8 mouse cellular contexts compared by ENCODE assay signal in genomic region chr11:95712563-95713224, GRCm38 (mm10). TPM values are rescaled to one million over a fixed set of nuclear protein-coding genes. Genes with fewer than 3 reads are reported as not detected.
DNase-seq lines count a peak whose midpoint lies in the region; ATAC-seq and TF ChIP-seq lines count a peak whose summit lies in the region.

Gene Zfp652 (plus strand): TSS chr11:95712673.

- peak; percentile 96 for DNase-seq in CD4-positive helper T cell, adult 2 months (ENCODE audit: low read depth, low spot score)
- DNase-seq in brain, embryonic 14.5 days (ENCODE audit: low read depth): peak; percentile 96
- DNase-seq in kidney, postnatal 0 days (ENCODE audit: low spot score): peak; percentile 89
- DNase-seq in liver, embryonic 13.5 days: peak; percentile 87
- DNase-seq in neural tube, embryonic 10.5 days (ENCODE audit: extremely low spot score, low spot score): peak; percentile 92

- H3K9me3 ChIP-seq in erythroblast, embryonic 14.5 days (ENCODE audit: control insufficient read depth, low read length): no peaks in the 10 kb centered on the region
- no peaks in the 10 kb centered on the region for H3K9me3 ChIP-seq in heart, embryonic 12.5 days (replicated peaks)
- H3K9me3 ChIP-seq in kidney, postnatal 0 days (replicated peaks; ENCODE audit: low read length): no peaks in the 10 kb centered on the region
- no peaks in the 10 kb centered on the region for H3K9me3 ChIP-seq in liver, embryonic 13.5 days (replicated peaks)
- no peaks in the 10 kb centered on the region for H3K9me3 ChIP-seq in stomach, embryonic 16.5 days (replicated peaks; ENCODE audit: control insufficient read depth, low read length)

- peak; percentile 90 for ATAC-seq in heart, embryonic 12.5 days (ENCODE audit: insufficient number of reproducible peaks, low FRiP score)
- ATAC-seq in kidney, postnatal 0 days (replicated peaks; ENCODE audit: low FRiP score, low read depth): peak; percentile 90
- peak; percentile 86 for ATAC-seq in liver, embryonic 13.5 days (ENCODE audit: low read depth)
- peak; percentile 95 for ATAC-seq in stomach, embryonic 16.5 days (ENCODE audit: insufficient read depth, low FRiP score)

- H3K4me2 ChIP-seq in heart, embryonic 12.5 days: peak within 1 kb of the TSS; percentile 93
- H3K4me2 ChIP-seq in kidney, postnatal 0 days (ENCODE audit: low read length): peak within 1 kb of the TSS; percentile 72
- H3K4me2 ChIP-seq in liver, embryonic 13.5 days: peak within 1 kb of the TSS; percentile 99
- peak within 1 kb of the TSS; percentile 92 for H3K4me2 ChIP-seq in stomach, embryonic 16.5 days (ENCODE audit: low read depth, low read length)

- 2% methylated on average over 76 of the region's 103 CpGs for WGBS in heart, embryonic 12.5 days
- 0% methylated on average over 37 of the region's 103 CpGs for WGBS in kidney, postnatal 0 days
- under 1% methylated on average over 55 of the region's 103 CpGs for WGBS in liver, embryonic 13.5 days (ENCODE audit: insufficient replicate concordance)
- 1% methylated on average over 58 of the region's 103 CpGs for WGBS in stomach, embryonic 16.5 days

- H3K4me3 ChIP-seq in erythroblast, embryonic 14.5 days (replicated peaks): peak within 1 kb of the TSS; percentile 91
- peak within 1 kb of the TSS; percentile 90 for H3K4me3 ChIP-seq in heart, embryonic 12.5 days
- H3K4me3 ChIP-seq in kidney, postnatal 0 days (replicated peaks; ENCODE audit: low read depth, low read length): peak within 1 kb of the TSS; percentile 86
- peak within 1 kb of the TSS; percentile 92 for H3K4me3 ChIP-seq in liver, embryonic 13.5 days (replicated peaks)
- H3K4me3 ChIP-seq in stomach, embryonic 16.5 days (replicated peaks; ENCODE audit: low read length): peak within 1 kb of the TSS; percentile 65

- H3K27ac ChIP-seq in heart, embryonic 12.5 days (ENCODE audit: poor library complexity, severe bottlenecking): peak within 1 kb of the TSS; percentile 94
- peak within 1 kb of the TSS; percentile 98 for H3K27ac ChIP-seq in kidney, postnatal 0 days
- H3K27ac ChIP-seq in liver, embryonic 13.5 days: peak within 1 kb of the TSS; percentile 96
- H3K27ac ChIP-seq in stomach, embryonic 16.5 days (ENCODE audit: low read length): peak within 1 kb of the TSS; percentile 97

- no peaks in the 10 kb centered on the region for H3K27me3 ChIP-seq in erythroblast, embryonic 14.5 days (ENCODE audit: control insufficient read depth)
- no peaks in the 10 kb centered on the region for H3K27me3 ChIP-seq in heart, embryonic 12.5 days (replicated peaks)
- no peaks in the 10 kb centered on the region for H3K27me3 ChIP-seq in kidney, postnatal 0 days (ENCODE audit: insufficient read depth, low read length)
- H3K27me3 ChIP-seq in liver, embryonic 13.5 days: no peaks in the 10 kb centered on the region
- no peaks in the 10 kb centered on the region for H3K27me3 ChIP-seq in stomach, embryonic 16.5 days (ENCODE audit: control insufficient read depth, insufficient read depth, low read length)

- peaks cover 60% of the 10 kb centered on the region for H3K4me1 ChIP-seq in erythroblast, embryonic 14.5 days (ENCODE audit: control insufficient read depth)
- peaks cover 26% of the 10 kb centered on the region for H3K4me1 ChIP-seq in heart, embryonic 12.5 days (replicated peaks)
- H3K4me1 ChIP-seq in kidney, postnatal 0 days (replicated peaks; ENCODE audit: insufficient read depth, low read length): no peaks in the 10 kb centered on the region; the same call in 1 of the 2 replicates
- H3K4me1 ChIP-seq in liver, embryonic 13.5 days (replicated peaks): peaks cover 69% of the 10 kb centered on the region
- H3K4me1 ChIP-seq in stomach, embryonic 16.5 days (ENCODE audit: control insufficient read depth, insufficient read depth, low read length): peaks cover 19% of the 10 kb centered on the region

- TF ChIP-seq CTCF in brain, embryonic 14.5 days (IDR thresholded peaks at IDR 0.05; ENCODE audit: borderline replicate concordance, extremely low read depth, insufficient read depth, insufficient read length): no peak
- no peak for TF ChIP-seq CTCF in kidney, postnatal 0 days (IDR thresholded peaks at IDR 0.05; ENCODE audit: low read depth)

- H3K9ac ChIP-seq in heart, embryonic 12.5 days: peak within 1 kb of the TSS; percentile 99
- H3K9ac ChIP-seq in kidney, postnatal 0 days (ENCODE audit: low read depth, low read length): peak within 1 kb of the TSS; percentile 98
- H3K9ac ChIP-seq in liver, embryonic 13.5 days: peak within 1 kb of the TSS; percentile 97
- peak within 1 kb of the TSS; percentile 96 for H3K9ac ChIP-seq in stomach, embryonic 16.5 days (ENCODE audit: low read length)

- peak; percentile 67 for TF ChIP-seq POLR2A in brain, embryonic 14.5 days (IDR thresholded peaks at IDR 0.05; ENCODE audit: borderline replicate concordance, extremely low read depth, insufficient read depth, insufficient read length, poor library complexity, severe bottlenecking)

- no peaks in the 10 kb centered on the region; the same call in 1 of the 2 replicates for H3K36me3 ChIP-seq in erythroblast, embryonic 14.5 days (ENCODE audit: control insufficient read depth)
- H3K36me3 ChIP-seq in heart, embryonic 12.5 days: no peaks in the 10 kb centered on the region
- no peaks in the 10 kb centered on the region for H3K36me3 ChIP-seq in kidney, postnatal 0 days (ENCODE audit: insufficient read depth, low read length)
- H3K36me3 ChIP-seq in liver, embryonic 13.5 days: no peaks in the 10 kb centered on the region
- H3K36me3 ChIP-seq in stomach, embryonic 16.5 days (ENCODE audit: control insufficient read depth, insufficient read depth, low read length): no peaks in the 10 kb centered on the region

RNA-seq across cellular contexts. Expression of gene Zfp652, which starts in this region (rescaled TPM):
- polyA plus RNA-seq in brain, embryonic 14.5 days (2012; rRNA removed): 24.6 and 35.9 TPM in 2 replicates
- polyA plus RNA-seq in erythroblast, embryonic 14.5 days (2012): 1.5 TPM in 2 replicates
- polyA plus RNA-seq in heart, embryonic 12.5 days (2016; fragmentation: Nextera tagmentation; extraction: Ambion mirVana): 12.8 and 14.3 TPM in 2 replicates
- 14.8 and 17.1 TPM in 2 replicates for polyA plus RNA-seq in kidney, postnatal 0 days (2015; fragmentation: Nextera tagmentation; extraction: Ambion mirVana)
- polyA plus RNA-seq in liver, embryonic 13.5 days (2015; fragmentation: Nextera tagmentation; extraction: Ambion mirVana): 5.9 and 6.3 TPM in 2 replicates
- polyA plus RNA-seq in stomach, embryonic 16.5 days (2015; fragmentation: Nextera tagmentation; extraction: Ambion mirVana): 20.8 and 22.4 TPM in 2 replicates

Comparison
In these comparisons a context has a peak if more than half of its experiments do, and no peak if none do; other contexts are left out.
1. Peak in every context shown above with its lines: DNase-seq, ATAC-seq, H3K4me3 ChIP-seq and H3K27ac ChIP-seq.